Comparison of ENCODE assay signal across 25 mouse cellular contexts in genomic region chr13:59800077-59800476, GRCm38 (mm10). TPM values are rescaled to one million over a fixed set of nuclear protein-coding genes. Genes with fewer than 3 reads are reported as not detected.
"Had no signal": no experiment of that assay in that cellular context is flagged by ENCODE, and none has a peak within 500 bp of the region (broad histone marks: within the 10 kb centered on the region; RNA-seq: fewer than 3 reads in every experiment).

No protein-coding gene starts in this region.

- H3K4me1 ChIP-seq: midbrain, embryonic 13.5 days; midbrain, embryonic 15.5 days; neural tube, embryonic 12.5 days had no signal

- H3K4me2 ChIP-seq: lung, embryonic 14.5 days; midbrain, embryonic 11.5 days; midbrain, embryonic 13.5 days; midbrain, embryonic 15.5 days; neural tube, embryonic 12.5 days had no signal

- H3K9me3 ChIP-seq: megakaryocyte, embryonic 14.5 days; midbrain, embryonic 13.5 days; midbrain, embryonic 15.5 days; neural tube, embryonic 12.5 days had no signal

- H3K27ac ChIP-seq: midbrain, embryonic 13.5 days; midbrain, embryonic 15.5 days; neural tube, embryonic 12.5 days had no signal

- H3K27me3 ChIP-seq: megakaryocyte, embryonic 14.5 days; midbrain, embryonic 13.5 days; midbrain, embryonic 15.5 days; neural tube, embryonic 12.5 days had no signal

- DNase-seq: lung, adult 18-20 months; lung, embryonic 14.5 days; lung, postnatal 10 days; lung, postnatal 4 days; retina, postnatal 1 day; right cerebral cortex, adult 18-20 months; right cerebral cortex, postnatal 25 days; right cerebral cortex, postnatal 4 days; spleen, adult 18-20 months; thymus, adult 18-20 months; thymus, postnatal 14 days; thymus, postnatal 36 days had no signal

- ATAC-seq: midbrain, embryonic 13.5 days; midbrain, embryonic 15.5 days had no signal

- H3K4me3 ChIP-seq: megakaryocyte, embryonic 14.5 days; midbrain, embryonic 13.5 days; midbrain, embryonic 15.5 days; neural tube, embryonic 12.5 days had no signal

- H3K9ac ChIP-seq: lung, embryonic 14.5 days; midbrain, embryonic 13.5 days; midbrain, embryonic 15.5 days; neural tube, embryonic 12.5 days had no signal

RNA-seq across cellular contexts. Expression of gene Gm49354, which starts 18.0 kb away (rescaled TPM):
- total RNA-seq: midbrain, postnatal 0 days had no signal
- polyA plus RNA-seq: lung, embryonic 14.5 days; lung, embryonic 16.5 days; midbrain, embryonic 11.5 days; midbrain, embryonic 13.5 days; midbrain, embryonic 15.5 days; midbrain, postnatal 0 days; neural tube, embryonic 12.5 days; neural tube, embryonic 14.5 days; small intestine, adult 2 months; stomach, embryonic 14.5 days; stomach, embryonic 16.5 days; thymus, postnatal 0 days had no signal

RNA-seq across cellular contexts. Expression of gene 1700014D04Rik, which starts 53.5 kb away (rescaled TPM):
- total RNA-seq: monocyte, adult 5-6 weeks had no signal
- polyA plus RNA-seq: small intestine, adult 2 months; stomach, embryonic 14.5 days; stomach, embryonic 16.5 days; thymus, postnatal 0 days had no signal
